Mouse (Mus musculus) kidney, embryonic 16.5 days (tissue): ENCODE measurements around the gene Apoa2. TPM values are rescaled to one million over a fixed set of nuclear protein-coding genes. Genes with fewer than 3 reads are reported as not detected.
A peak's percentile ranks its signal among the peaks of the same experiment; 100 is the strongest.

Experiments used
- ATAC-seq: fragments of 200-750 bp; cut with Nextera tagmentation; 2 replicates; pipeline ENCODE4 v1.8.0; 2017; ENCODE audit warnings: moderate TSS enrichment; ENCODE audit not compliant: low FRiP score, low TSS enrichment
- H3K27ac ChIP-seq: fragments of 300-500 bp; sonication (generic); 2 replicates; pipeline ENCODE4 v1.5.1; 2014; ENCODE audit warnings: low read length
- H3K27me3 ChIP-seq: fragments of 300-500 bp; sonication (generic); 2 replicates; pipeline ENCODE4 v1.6.1; 2014; ENCODE audit warnings: low read length, control low read depth, mixed read lengths; ENCODE audit not compliant: insufficient read depth
- H3K36me3 ChIP-seq: fragments of 300-500 bp; sonication (generic); 2 replicates; pipeline ENCODE4 v1.6.1; 2014; ENCODE audit warnings: low read length, control low read depth, mixed read lengths; ENCODE audit not compliant: insufficient read depth
- H3K4me1 ChIP-seq: fragments of 300-500 bp; sonication (generic); 2 replicates; pipeline ENCODE4 v1.6.1; 2014; ENCODE audit warnings: low read length, control low read depth, mixed read lengths; ENCODE audit not compliant: insufficient read depth
- H3K4me2 ChIP-seq: fragments of 300-500 bp; sonication (generic); replicated peaks from 2 replicates; pipeline ENCODE4 v1.6.1; 2014; ENCODE audit warnings: low read depth, low read length
- H3K4me3 ChIP-seq: fragments of 300-500 bp; sonication (generic); 2 replicates; pipeline ENCODE4 v1.5.1; 2014; ENCODE audit warnings: mild to moderate bottlenecking, low read length
- H3K9ac ChIP-seq: fragments of 300-500 bp; sonication (generic); replicated peaks from 2 replicates; pipeline ENCODE4 v1.6.1; 2014; ENCODE audit warnings: low read length
- H3K9me3 ChIP-seq: fragments of 300-500 bp; sonication (generic); 2 replicates; pipeline ENCODE4 v1.6.1; 2016; ENCODE audit warnings: low read length, control low read depth
- WGBS: fragments of 180-500 bp; shearing (Covaris S2); extraction: QIAGEN DNeasy Blood & Tissue Kit; methylation state at CpG from one replicate; pipeline ENCODE4 v1.1.7; 2014; 5-methylcytosine and 5-hydroxymethylcytosine counted together
- polyA plus RNA-seq: library from polyadenylated mRNA; unstranded; fragments of >200 nt; fragmentation: Nextera tagmentation; extraction: Ambion mirVana; gene quantifications from 2 replicates; pipeline ENCODE4 v1.2.1, GENCODE M21; 2015

The Apoa2 gene
- polyA plus RNA-seq, 1 experiment from 2014 or later: 32.2 TPM

DNA sequence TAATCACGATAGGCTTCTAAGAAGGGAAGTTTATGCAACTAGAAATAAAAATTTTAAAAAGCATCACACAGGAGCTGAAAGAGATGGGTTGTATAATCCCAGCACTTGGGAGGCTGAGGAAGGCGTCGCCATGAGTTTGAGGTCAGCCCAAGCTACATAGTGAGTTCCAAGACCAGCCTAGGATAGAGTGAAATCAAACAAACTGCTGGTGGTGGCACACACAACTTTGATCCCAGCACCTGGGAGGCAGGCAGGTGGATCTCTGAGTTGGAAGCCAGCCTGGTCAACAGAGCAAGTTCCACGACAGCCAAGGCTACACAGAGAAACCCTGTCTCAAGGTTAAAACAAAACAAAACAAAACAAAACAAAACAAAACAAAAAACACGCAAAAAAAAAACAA, 7.5 kb downstream of the Apoa2 start:
- H3K9ac ChIP-seq: no peak overlapping the region
- H3K4me3 ChIP-seq: no peak overlapping the region
- 0 out of 2 replicates have a peak, but pooled peaks cover 8% of the 10 kb centered on the region for H3K4me1 ChIP-seq
- H3K27me3 ChIP-seq: no peaks in the 10 kb centered on the region
- ATAC-seq: no peak
- H3K4me2 ChIP-seq: no peak overlapping the region
- no peak overlapping the region for H3K27ac ChIP-seq
- H3K9me3 ChIP-seq: no peaks in the 10 kb centered on the region
- WGBS: 84% methylated on average over 5 of the region's 5 CpGs
- peaks cover 37% of the 10 kb centered on the region for H3K36me3 ChIP-seq

DNA sequence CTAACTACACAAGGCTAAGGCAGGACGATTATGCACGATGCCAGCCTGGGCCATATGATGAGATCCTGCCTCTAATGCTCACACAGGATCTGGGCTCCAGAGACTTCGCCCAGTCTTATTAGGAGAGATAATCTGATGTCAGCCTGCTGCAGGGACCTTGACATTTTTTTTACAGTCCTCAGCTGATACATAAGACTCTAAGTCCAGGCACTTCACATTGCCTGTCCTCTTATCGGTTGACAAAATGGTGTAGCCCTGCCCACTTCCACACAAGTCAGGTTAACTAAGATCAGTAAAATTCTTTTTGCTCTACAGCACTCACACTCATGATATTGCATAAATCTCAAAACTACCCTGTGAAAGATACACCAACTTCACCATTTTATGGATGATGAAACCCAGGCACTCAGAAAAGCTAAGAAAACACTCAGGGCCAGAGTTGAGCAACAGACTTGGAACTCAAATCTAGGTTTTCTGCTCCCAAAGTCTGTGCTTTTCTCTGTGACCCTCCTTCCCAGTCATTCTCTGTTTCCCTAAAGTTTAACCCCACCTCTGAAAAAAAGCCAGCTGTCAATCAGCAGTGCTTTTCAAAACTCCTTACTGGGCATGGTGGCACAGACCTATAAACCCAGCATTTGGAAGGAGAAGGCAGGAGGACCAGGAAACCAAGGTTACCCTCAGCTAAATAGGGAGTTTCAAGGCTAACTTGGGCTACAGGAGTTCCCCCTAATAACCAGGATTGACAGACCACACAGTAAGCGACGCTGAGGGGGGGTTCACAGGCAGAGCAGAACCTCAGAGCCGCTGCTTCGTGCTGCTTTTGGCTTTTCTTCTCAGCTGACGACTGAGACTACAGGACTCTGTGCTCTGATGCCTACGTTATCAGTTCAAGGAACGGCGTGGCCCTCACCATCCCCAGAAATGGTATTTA, 8.2 kb downstream of the Apoa2 start:
- H3K27me3 ChIP-seq: no peaks in the 10 kb centered on the region
- H3K9ac ChIP-seq: no peak overlapping the region
- no peak for ATAC-seq
- WGBS: 78% methylated on average over 12 of the region's 12 CpGs
- H3K4me2 ChIP-seq: no peak overlapping the region
- peaks cover 44% of the 10 kb centered on the region for H3K36me3 ChIP-seq
- H3K9me3 ChIP-seq: no peaks in the 10 kb centered on the region
- H3K4me1 ChIP-seq: 0 out of 2 replicates have a peak, but pooled peaks cover 8% of the 10 kb centered on the region
- no peak overlapping the region; the same call in 1 of the 2 replicates for H3K27ac ChIP-seq
- H3K4me3 ChIP-seq: no peak overlapping the region

GRCm38 (mm10) chr1:171234126-171234525, 9.3 kb downstream of the Apoa2 start, which contains the start of gene Fcer1g:
Gene Fcer1g, minus strand, starts transcription at chr1:171234365.
- H3K9ac ChIP-seq: no peak within 1 kb of the TSS
- no peaks in the 10 kb centered on the region for H3K27me3 ChIP-seq
- H3K4me1 ChIP-seq: 0 out of 2 replicates have a peak, but pooled peaks cover 8% of the 10 kb centered on the region
- no peak within 1 kb of the TSS for H3K4me2 ChIP-seq
- no peak within 1 kb of the TSS for H3K4me3 ChIP-seq
- no peak within 1 kb of the TSS; the same call in 1 of the 2 replicates for H3K27ac ChIP-seq
- H3K9me3 ChIP-seq: no peaks in the 10 kb centered on the region
- WGBS: 83% methylated on average over 14 of the region's 14 CpGs
- H3K36me3 ChIP-seq: peaks cover 54% of the 10 kb centered on the region
- no peak for ATAC-seq

DNA sequence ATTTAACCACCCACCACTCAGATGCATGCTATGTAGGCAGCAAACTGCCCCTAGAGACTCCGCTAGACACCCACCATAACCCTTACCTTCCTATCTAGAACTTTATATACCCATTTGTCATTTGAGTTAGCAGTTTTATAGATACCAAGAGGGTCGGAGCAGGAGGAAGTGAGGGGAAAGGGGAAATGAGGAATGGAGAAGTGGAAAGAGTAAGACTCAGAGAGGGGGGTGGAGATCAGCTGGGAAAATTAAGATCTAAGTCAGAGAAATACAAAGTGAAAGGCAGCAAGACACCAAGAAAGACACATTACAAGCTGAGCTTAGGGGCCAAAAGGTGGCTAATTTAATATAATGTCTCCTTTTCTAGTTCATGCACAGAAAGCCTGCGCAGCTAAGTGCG, 9.7 kb downstream of the Apoa2 start:
- 80% methylated on average over 4 of the region's 4 CpGs for WGBS
- H3K9ac ChIP-seq: no peak overlapping the region
- H3K4me1 ChIP-seq: 0 out of 2 replicates have a peak, but pooled peaks cover 8% of the 10 kb centered on the region
- peaks cover 59% of the 10 kb centered on the region for H3K36me3 ChIP-seq
- H3K27me3 ChIP-seq: no peaks in the 10 kb centered on the region
- no peak overlapping the region for H3K4me3 ChIP-seq
- no peaks in the 10 kb centered on the region for H3K9me3 ChIP-seq
- ATAC-seq: no peak
- no peak overlapping the region for H3K4me2 ChIP-seq
- H3K27ac ChIP-seq: no peak overlapping the region

GRCm38 (mm10) chr1:171235791-171236190, 10.9 kb downstream of the Apoa2 start:
- Histone ChIP-seq H3K4me1 (0 out of 2 replicates have a peak, but pooled peaks cover 3% of the 10 kb centered on the region), H3K9ac (no peak overlapping the region)
- WGBS: 86% methylated on average over 4 of the region's 4 CpGs

DNA sequence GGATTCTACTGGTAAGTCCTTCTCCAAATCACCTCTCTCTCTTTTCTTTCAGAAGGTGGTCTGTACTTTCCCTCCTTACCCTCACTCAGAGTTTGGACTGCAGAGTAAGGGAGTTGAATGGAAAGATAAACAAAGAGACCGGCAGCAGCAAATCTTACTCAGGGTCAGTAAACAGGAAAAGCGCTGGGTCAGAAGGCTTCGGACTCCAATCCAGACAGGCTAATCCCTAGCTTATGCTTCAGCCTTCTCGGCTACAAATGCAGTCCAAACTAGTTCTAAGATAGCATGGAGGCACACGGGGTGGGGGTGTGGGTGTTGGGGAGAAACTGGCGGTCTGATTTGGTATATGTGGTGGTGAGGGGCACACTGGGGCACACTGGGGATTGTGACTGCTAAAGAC, 12.6 kb downstream of the Apoa2 start:
- no peaks in the 10 kb centered on the region for H3K27me3 ChIP-seq
- no peak for ATAC-seq

More at GRCm38 (mm10) chr1:171235791-171236190, 10.9 kb downstream of the Apoa2 start:
- no peak overlapping the region for H3K4me3 ChIP-seq
- H3K9me3 ChIP-seq: no peaks in the 10 kb centered on the region
- ATAC-seq: no peak
- H3K27ac ChIP-seq: no peak overlapping the region
- H3K36me3 ChIP-seq: peaks cover 67% of the 10 kb centered on the region
- H3K4me2 ChIP-seq: no peak overlapping the region
- H3K27me3 ChIP-seq: no peaks in the 10 kb centered on the region

DNA sequence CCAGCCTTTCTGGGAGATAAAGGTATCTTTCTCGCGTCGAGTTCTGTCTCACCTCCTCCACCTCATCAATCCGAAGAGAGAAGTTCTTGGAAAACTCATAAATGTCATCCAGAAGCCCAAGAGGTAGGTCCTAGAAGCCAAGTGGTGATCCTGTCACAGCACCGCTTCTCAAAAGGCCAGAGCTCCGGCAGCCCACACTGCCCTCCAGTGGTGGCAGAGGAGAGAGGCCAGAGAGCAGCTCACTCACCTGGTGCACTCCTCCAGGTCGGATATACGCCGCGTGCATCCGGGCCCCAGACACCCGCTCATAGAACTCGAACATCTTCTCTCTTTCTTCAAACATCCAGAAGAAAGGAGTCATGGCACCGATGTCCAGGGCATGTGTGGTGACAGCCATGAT, 13.6 kb downstream of the Apoa2 start:
- no peak overlapping the region for H3K27ac ChIP-seq
- no peak overlapping the region for H3K9ac ChIP-seq
- ATAC-seq: no peak; the same call in 1 of the 2 replicates
- H3K27me3 ChIP-seq: no peaks in the 10 kb centered on the region
- WGBS: 69% methylated on average over 14 of the region's 14 CpGs
- H3K4me2 ChIP-seq: no peak overlapping the region
- H3K36me3 ChIP-seq: peaks cover 82% of the 10 kb centered on the region
- H3K4me1 ChIP-seq: 0 out of 2 replicates have a peak, but pooled peaks cover 3% of the 10 kb centered on the region
- no peak overlapping the region for H3K4me3 ChIP-seq
- no peaks in the 10 kb centered on the region for H3K9me3 ChIP-seq

More for the DNA sequence above, 12.6 kb downstream of the Apoa2 start:
- H3K4me2 ChIP-seq: no peak overlapping the region
- H3K9ac ChIP-seq: no peak overlapping the region
- H3K9me3 ChIP-seq: no peaks in the 10 kb centered on the region
- peaks cover 73% of the 10 kb centered on the region for H3K36me3 ChIP-seq
- H3K4me1 ChIP-seq: 0 out of 2 replicates have a peak, but pooled peaks cover 3% of the 10 kb centered on the region
- H3K27ac ChIP-seq: no peak overlapping the region
- H3K4me3 ChIP-seq: no peak overlapping the region
- 80% methylated on average over 6 of the region's 6 CpGs for WGBS

DNA sequence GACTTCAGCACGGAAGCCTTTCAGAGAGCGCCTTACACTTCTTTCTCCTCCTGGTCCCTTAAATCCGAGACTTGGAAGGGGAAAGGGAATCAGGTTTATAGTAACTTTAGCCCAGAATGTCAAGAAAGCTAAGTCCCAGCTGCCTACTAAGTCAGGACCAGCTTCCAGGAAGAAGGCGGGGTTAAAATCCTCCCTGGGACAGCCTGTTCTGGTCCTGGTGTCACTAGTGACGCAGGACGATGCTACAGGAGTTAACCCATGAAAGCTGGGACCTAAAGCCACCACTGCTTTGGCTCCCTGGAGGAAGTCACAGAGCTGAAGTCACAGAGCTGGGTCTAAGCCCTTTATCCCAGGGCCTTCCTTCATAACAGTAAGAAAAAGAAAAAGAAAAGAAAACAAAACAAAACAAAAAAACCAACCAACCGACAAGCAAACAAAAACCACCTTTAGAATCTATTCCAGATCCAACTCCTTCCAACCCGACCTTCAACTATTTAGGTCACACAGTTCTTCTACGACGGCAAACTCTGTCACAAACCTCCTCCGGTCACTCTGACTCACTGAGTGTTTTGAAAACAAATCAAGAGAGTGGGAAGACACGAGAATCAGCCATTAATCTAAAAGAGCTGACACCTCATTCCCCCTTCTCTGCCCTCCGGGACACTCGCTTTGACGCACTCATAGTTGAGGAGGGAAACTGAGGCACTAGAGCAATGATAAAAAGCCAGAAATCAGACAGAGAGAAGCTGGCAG, 15.3 kb downstream of the Apoa2 start:
- Histone ChIP-seq H3K4me3 (no peak overlapping the region), H3K4me2 (no peak overlapping the region), H3K36me3 (peaks cover 80% of the 10 kb centered on the region), H3K27me3 (no peaks in the 10 kb centered on the region), H3K9me3 (no peaks in the 10 kb centered on the region), H3K9ac (0 out of 2 replicates have a peak overlapping the region, but pooled peaks have one; percentile 35), H3K4me1 (0 out of 2 replicates have a peak, but pooled peaks cover 3% of the 10 kb centered on the region), H3K27ac (no peak overlapping the region; the same call in 1 of the 2 replicates)
- ATAC-seq: 0 out of 2 replicates have a peak, but pooled peaks have one; percentile 56
- 45% methylated on average over 15 of the region's 15 CpGs for WGBS

- H3K27me3 ChIP-seq: no peaks in the 10 kb centered on the region
- no peaks in the 10 kb centered on the region for H3K9me3 ChIP-seq
- peaks cover 78% of the 10 kb centered on the region for H3K36me3 ChIP-seq
- H3K4me1 ChIP-seq: peaks cover 9% of the 10 kb centered on the region
- no peak overlapping the region for H3K27ac ChIP-seq
- ATAC-seq: no peak
- no peak overlapping the region for H3K4me3 ChIP-seq
- H3K4me2 ChIP-seq: no peak overlapping the region
- H3K9ac ChIP-seq: no peak overlapping the region
- 83% methylated on average over 10 of the region's 10 CpGs for WGBS
These were observed 16.1 kb downstream of the Apoa2 start for GRCm38 (mm10) chr1:171240911-171241310.
